Mouse (Mus musculus): ENCODE measurements at regions not wholly inside any gene's neighbourhood (a gene's known extent, or its start where the extent isn't known, plus 50 kb on each side); places are given as distances from the start of the nearest gene placed in this dataset.

GRCm38 (mm10) chr5:41971201-41971600, 96.6 kb upstream of the Gm16223 start:
- TF ChIP-seq CTCF (conservative IDR thresholded peaks at IDR 0.05 in 1 of 2, IDR thresholded peaks at IDR 0.05 in 1 of 2; ENCODE audit: low read depth in 2 of 2, low read length in 2 of 2) (peak in 1 of 2 experiments; percentile 48; a peak in 2 of 4 replicates), POLR2A (IDR thresholded peaks at IDR 0.05; ENCODE audit: low read depth, low read length) (no peak), USF1 (IDR thresholded peaks at IDR 0.05; ENCODE audit: low read depth, low read length) (no peak), MXI1 (IDR thresholded peaks at IDR 0.05; ENCODE audit: low read depth, low read length) (no peak), ZNF384 (IDR thresholded peaks at IDR 0.05; ENCODE audit: low read depth, low read length) (no peak), CHD2 (IDR thresholded peaks at IDR 0.05; ENCODE audit: low read length) (no peak), EP300 (IDR thresholded peaks at IDR 0.05; ENCODE audit: low read length) (no peak), KAT2A (IDR thresholded peaks at IDR 0.05; ENCODE audit: insufficient replicate concordance, low read length) (no peak), HCFC1 (IDR thresholded peaks at IDR 0.05; ENCODE audit: low read depth, low read length) (no peak), MEF2A (IDR thresholded peaks at IDR 0.05; ENCODE audit: borderline replicate concordance, low read depth, low read length) (no peak), CHD1 (IDR thresholded peaks at IDR 0.05; ENCODE audit: low read depth, low read length) (no peak)

Data from CH12.LX (cell line).